Mouse (Mus musculus) ES-Bruce4 (cell line): ENCODE data around the gene Golga4. TPM values are rescaled to one million over a fixed set of nuclear protein-coding genes. Genes with fewer than 3 reads are reported as not detected.
"Not testable (repeated sequence)": the region's sequence is repeated elsewhere in the genome, so short reads cannot be mapped to it uniquely, and the experiment has no call there.

Experiments
- H3K27ac ChIP-seq: 2 replicates; pipeline ENCODE4 v1.5.1; 2012; ENCODE audit warnings: low read length, inconsistent platforms; ENCODE audit not compliant: insufficient read depth
- H3K27me3 ChIP-seq: 2 replicates; pipeline ENCODE4 v1.6.1; 2012; ENCODE audit warnings: mild to moderate bottlenecking, low read length, inconsistent platforms; ENCODE audit not compliant: control insufficient read depth, poor library complexity, insufficient read depth, severe bottlenecking
- H3K36me3 ChIP-seq: 2 replicates; pipeline ENCODE4 v1.6.1; 2012; ENCODE audit warnings: inconsistent platforms, mild to moderate bottlenecking, low read length, moderate library complexity; ENCODE audit not compliant: control insufficient read depth, poor library complexity, insufficient read depth, severe bottlenecking
- H3K4me1 ChIP-seq: one replicate; pipeline ENCODE4 v1.8.1; 2011; ENCODE audit warnings: low read length; ENCODE audit not compliant: control insufficient read depth, insufficient read depth
- H3K4me3 ChIP-seq: 2 replicates; pipeline ENCODE4 v1.5.1; 2011; ENCODE audit warnings: low read depth, mild to moderate bottlenecking, low read length
- H3K9ac ChIP-seq: 2 replicates; pipeline ENCODE4 v1.6.1; 2012; ENCODE audit warnings: low read depth, mild to moderate bottlenecking, inconsistent platforms; ENCODE audit not compliant: poor library complexity, severe bottlenecking
- H3K9me3 ChIP-seq: replicated peaks from 2 replicates; pipeline ENCODE4 v1.6.1; 2012; ENCODE audit warnings: mild to moderate bottlenecking, low read length, inconsistent platforms; ENCODE audit not compliant: control insufficient read depth, poor library complexity, insufficient read depth, severe bottlenecking
- CTCF ChIP-seq: IDR thresholded peaks from one replicate; pipeline ENCODE4 v1.8.1; 2011; ENCODE audit warnings: low read depth, low read length
- EP300 ChIP-seq: IDR thresholded peaks from 2 replicates; pipeline ENCODE4 v1.6.1; 2011; ENCODE audit warnings: low read depth, low read length; ENCODE audit not compliant: insufficient read depth
- POLR2A ChIP-seq: IDR thresholded peaks from one replicate; pipeline ENCODE4 v1.8.1; 2011; ENCODE audit warnings: low read length; ENCODE audit not compliant: insufficient read depth
- polyA plus RNA-seq: library from polyadenylated mRNA; stranded (reverse); fragments of >200 nt; gene quantifications from 2 replicates; pipeline ENCODE4 v1.2.4, GENCODE M21; 2011; ENCODE audit warnings: low read depth; ENCODE audit not compliant: missing spikeins, insufficient read depth, insufficient read length

The Golga4 gene
- polyA plus RNA-seq, 1 experiment = 132 TPM

GRCm38 (mm10) chr9:118590230-118590629, 84.2 kb downstream of the Golga4 start:
- H3K27ac ChIP-seq = no peak overlapping the region
- H3K27me3 ChIP-seq = no peaks in the 10 kb centered on the region
- H3K36me3 ChIP-seq = no peaks in the 10 kb centered on the region
- H3K4me1 ChIP-seq = no peaks in the 10 kb centered on the region
- no peaks in the 10 kb centered on the region for H3K9me3 ChIP-seq
- no peak overlapping the region for H3K4me3 ChIP-seq
- no peak overlapping the region for H3K9ac ChIP-seq
- TF ChIP-seq CTCF (no peak), POLR2A (no peak), EP300 (no peak)

GRCm38 (mm10) chr9:118591633-118592032, 85.6 kb downstream of the Golga4 start:
- no peak overlapping the region for H3K9ac ChIP-seq
- no peaks in the 10 kb centered on the region for H3K4me1 ChIP-seq

GRCm38 (mm10) chr9:118592585-118593249, 86.7 kb downstream of the Golga4 start:
- Histone ChIP-seq H3K4me1 (no peaks in the 10 kb centered on the region), H3K9ac (no peak overlapping the region), H3K27me3 (no peaks in the 10 kb centered on the region), H3K36me3 (no peaks in the 10 kb centered on the region), H3K27ac (no peak overlapping the region), H3K9me3 (no peaks in the 10 kb centered on the region), H3K4me3 (no peak overlapping the region)
- TF ChIP-seq EP300 = no peak
- no peak for TF ChIP-seq POLR2A
- no peak for TF ChIP-seq CTCF

More at GRCm38 (mm10) chr9:118591633-118592032, 85.6 kb downstream of the Golga4 start:
- H3K27me3 ChIP-seq = no peaks in the 10 kb centered on the region
- no peaks in the 10 kb centered on the region for H3K36me3 ChIP-seq
- H3K9me3 ChIP-seq = no peaks in the 10 kb centered on the region
- no peak overlapping the region for H3K27ac ChIP-seq
- no peak overlapping the region for H3K4me3 ChIP-seq
- no peak for TF ChIP-seq POLR2A
- no peak for TF ChIP-seq EP300
- no peak for TF ChIP-seq CTCF

GRCm38 (mm10) chr9:118593443-118593842, 87.4 kb downstream of the Golga4 start:
- Histone ChIP-seq H3K27ac (no peak overlapping the region), H3K9me3 (no peaks in the 10 kb centered on the region), H3K4me3 (no peak overlapping the region), H3K36me3 (no peaks in the 10 kb centered on the region), H3K27me3 (no peaks in the 10 kb centered on the region), H3K9ac (no peak overlapping the region), H3K4me1 (no peaks in the 10 kb centered on the region)
- no peak for TF ChIP-seq CTCF
- no peak for TF ChIP-seq POLR2A
- TF ChIP-seq EP300 = no peak

- Histone ChIP-seq H3K9ac (no peak overlapping the region), H3K9me3 (no peaks in the 10 kb centered on the region; the same call in 1 of the 2 replicates), H3K4me1 (no peaks in the 10 kb centered on the region), H3K36me3 (no peaks in the 10 kb centered on the region), H3K4me3 (no peak overlapping the region), H3K27me3 (no peaks in the 10 kb centered on the region), H3K27ac (no peak overlapping the region)
- TF ChIP-seq CTCF (no peak), EP300 (no peak), POLR2A (no peak)
Observed at GRCm38 (mm10) chr9:118596767-118597166, 90.7 kb downstream of the Golga4 start.

- H3K9ac ChIP-seq, H3K27ac ChIP-seq, H3K9me3 ChIP-seq, H3K4me1 ChIP-seq, H3K36me3 ChIP-seq, H3K27me3 ChIP-seq, H3K4me3 ChIP-seq: not testable (repeated sequence)
Observed at GRCm38 (mm10) chr9:118600393-118600792, 94.3 kb downstream of the Golga4 start.
